Mouse (Mus musculus): ENCODE measurements around the gene Casp7.
"Not testable (repeated sequence)": the region's sequence is repeated elsewhere in the genome, so short reads cannot be mapped to it uniquely, and the experiment has no call there.

Gene Casp7

GRCm38 (mm10) chr19:56396669-56397621, at the start of gene Casp7:
TSS of gene Casp7 (plus strand) at chr19:56397129.
- peak; percentile 15 to 37 for DNase-seq (ENCODE audit: low read depth in 2 of 2, low spot score in 2 of 2)

GRCm38 (mm10) chr19:56349295-56349694, 47.6 kb upstream of the Casp7 start:
- DNase-seq (ENCODE audit: low read depth in 2 of 2, low spot score in 2 of 2), result no peak

DNA sequence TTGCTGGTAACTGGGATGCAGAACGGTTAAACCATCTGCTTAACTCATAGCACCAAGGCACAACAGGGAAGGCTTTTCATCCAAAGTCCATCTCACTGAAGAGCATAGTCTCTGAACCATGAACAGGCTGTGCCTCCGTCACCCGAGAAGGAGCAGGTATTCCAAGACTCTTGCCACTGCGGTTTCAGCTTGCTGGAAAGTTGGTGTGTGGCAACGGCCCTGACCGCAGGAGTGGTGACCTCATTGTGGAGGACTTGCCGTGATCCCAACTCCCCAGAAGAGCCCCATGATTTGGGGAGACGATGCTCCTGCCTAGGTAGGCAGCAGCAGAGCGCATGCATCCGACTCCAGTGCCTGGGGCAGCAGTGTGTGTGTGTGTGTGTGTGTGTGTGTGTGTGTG, 43.2 kb upstream of the Casp7 start:
- no peak for DNase-seq (ENCODE audit: low read depth in 2 of 2, low spot score in 2 of 2)

DNA sequence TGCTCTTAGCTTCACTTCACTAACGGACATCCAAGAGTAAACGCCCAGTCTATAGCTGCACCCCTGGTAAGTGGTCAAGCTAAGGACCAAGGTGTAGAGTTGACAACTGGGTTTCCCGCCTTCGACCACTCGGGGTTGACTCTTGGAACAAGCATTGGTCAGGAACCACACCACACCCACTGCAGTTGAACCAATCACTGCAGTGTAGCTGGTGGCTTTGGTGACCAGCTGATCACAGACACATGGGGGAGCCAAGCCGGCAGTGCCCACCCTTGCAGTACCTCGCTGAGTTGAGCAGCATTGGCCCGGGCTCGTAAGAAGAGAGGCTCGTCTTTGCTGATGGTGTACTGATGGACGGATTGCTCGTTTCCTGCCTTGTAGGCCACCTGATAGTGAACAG, 41.7 kb upstream of the Casp7 start:
- DNase-seq (ENCODE audit: low read depth in 2 of 2, low spot score in 2 of 2), result no peak

- DNase-seq (ENCODE audit: low read depth in 2 of 2, low spot score in 2 of 2), result peak; percentile 15 to 32
These were observed 40.2 kb upstream of the Casp7 start for GRCm38 (mm10) chr19:56356480-56357373.

DNA sequence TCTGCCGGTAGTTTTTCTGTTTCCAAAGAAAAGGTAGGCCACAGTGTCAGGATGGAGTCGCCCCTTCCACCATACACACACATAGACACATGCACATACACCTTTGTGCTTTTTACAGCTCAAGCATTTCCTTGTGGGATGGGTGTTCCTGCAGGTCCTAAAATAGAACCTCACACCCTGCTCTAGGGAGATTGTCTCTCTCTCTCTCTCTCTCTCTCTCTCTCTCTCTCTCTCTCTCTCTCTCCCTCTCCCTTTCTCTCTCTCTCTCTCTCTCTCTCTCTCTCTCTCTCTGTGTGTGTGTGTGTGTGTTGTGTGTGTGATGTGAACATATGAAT, 39.6 kb upstream of the Casp7 start:
- not testable (repeated sequence) for DNase-seq (ENCODE audit: low read depth in 2 of 2, low spot score in 2 of 2)

- no peak for DNase-seq (ENCODE audit: low read depth in 2 of 2, low spot score in 2 of 2)
These were observed 38.0 kb upstream of the Casp7 start for GRCm38 (mm10) chr19:56358890-56359289.

GRCm38 (mm10) chr19:56363721-56364460, 33.0 kb upstream of the Casp7 start:
- DNase-seq (ENCODE audit: low read depth in 2 of 2, low spot score in 2 of 2), result no peak

GRCm38 (mm10) chr19:56364563-56364962, 32.4 kb upstream of the Casp7 start:
- no peak for DNase-seq (ENCODE audit: low read depth in 2 of 2, low spot score in 2 of 2)

- DNase-seq (ENCODE audit: low read depth in 2 of 2, low spot score in 2 of 2), result no peak
These were observed 30.8 kb upstream of the Casp7 start for GRCm38 (mm10) chr19:56366168-56366567.

- no peak for DNase-seq (ENCODE audit: low read depth in 2 of 2, low spot score in 2 of 2)
These were observed 30.3 kb upstream of the Casp7 start for GRCm38 (mm10) chr19:56366625-56367024.

GRCm38 (mm10) chr19:56367778-56368177, 29.2 kb upstream of the Casp7 start:
- no peak for DNase-seq (ENCODE audit: low read depth in 2 of 2, low spot score in 2 of 2)

- DNase-seq (ENCODE audit: low read depth in 2 of 2, low spot score in 2 of 2), result no peak
These were observed 28.0 kb upstream of the Casp7 start for GRCm38 (mm10) chr19:56368912-56369311.

DNA sequence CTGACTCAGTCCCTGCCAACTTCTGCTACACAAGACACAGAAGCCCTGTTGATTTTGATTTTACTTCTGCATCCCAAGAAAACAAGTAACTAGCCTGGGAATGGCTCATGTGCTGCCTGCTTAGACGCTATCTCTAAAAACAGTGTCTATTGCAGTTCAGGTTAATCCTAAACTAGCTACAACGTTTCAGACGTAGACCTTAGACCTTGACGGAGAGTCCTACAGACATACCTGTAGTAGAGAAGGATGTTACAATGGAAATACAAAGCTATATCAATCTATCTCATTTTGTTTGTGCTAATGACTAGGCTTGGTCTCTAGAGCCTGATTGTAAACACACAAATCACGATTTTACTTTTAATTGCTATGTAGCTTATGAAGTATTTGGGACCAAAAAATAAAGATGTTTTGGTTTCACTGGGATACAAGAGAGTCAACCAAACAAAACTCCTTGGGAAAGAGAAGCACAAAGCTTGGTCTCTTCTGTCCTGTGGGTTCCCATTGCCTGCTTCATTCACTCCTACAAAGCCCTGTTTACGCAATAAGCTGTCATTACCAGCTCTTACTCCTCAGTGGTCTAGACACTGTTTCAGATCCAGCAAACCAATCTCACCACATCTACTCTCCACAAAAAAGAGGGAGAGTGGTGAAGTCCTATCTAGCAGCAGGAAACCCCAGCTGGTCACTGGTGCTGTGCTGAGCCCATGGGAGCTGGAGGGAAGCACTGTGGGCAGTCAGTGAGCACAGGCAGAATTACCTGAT, 26.4 kb upstream of the Casp7 start:
- no peak for DNase-seq (ENCODE audit: low read depth in 2 of 2, low spot score in 2 of 2)

- DNase-seq (ENCODE audit: low read depth in 2 of 2, low spot score in 2 of 2), result no peak
These were observed 24.7 kb upstream of the Casp7 start for GRCm38 (mm10) chr19:56372226-56372625.

- DNase-seq (ENCODE audit: low read depth in 2 of 2, low spot score in 2 of 2), result no peak
These were observed 23.7 kb upstream of the Casp7 start for GRCm38 (mm10) chr19:56373246-56373645.

GRCm38 (mm10) chr19:56374011-56374410, 22.9 kb upstream of the Casp7 start:
- no peak for DNase-seq (ENCODE audit: low read depth in 2 of 2, low spot score in 2 of 2)

- DNase-seq (ENCODE audit: low read depth in 2 of 2, low spot score in 2 of 2), result no peak
These were observed 18.9 kb upstream of the Casp7 start for GRCm38 (mm10) chr19:56378007-56378406.

DNA sequence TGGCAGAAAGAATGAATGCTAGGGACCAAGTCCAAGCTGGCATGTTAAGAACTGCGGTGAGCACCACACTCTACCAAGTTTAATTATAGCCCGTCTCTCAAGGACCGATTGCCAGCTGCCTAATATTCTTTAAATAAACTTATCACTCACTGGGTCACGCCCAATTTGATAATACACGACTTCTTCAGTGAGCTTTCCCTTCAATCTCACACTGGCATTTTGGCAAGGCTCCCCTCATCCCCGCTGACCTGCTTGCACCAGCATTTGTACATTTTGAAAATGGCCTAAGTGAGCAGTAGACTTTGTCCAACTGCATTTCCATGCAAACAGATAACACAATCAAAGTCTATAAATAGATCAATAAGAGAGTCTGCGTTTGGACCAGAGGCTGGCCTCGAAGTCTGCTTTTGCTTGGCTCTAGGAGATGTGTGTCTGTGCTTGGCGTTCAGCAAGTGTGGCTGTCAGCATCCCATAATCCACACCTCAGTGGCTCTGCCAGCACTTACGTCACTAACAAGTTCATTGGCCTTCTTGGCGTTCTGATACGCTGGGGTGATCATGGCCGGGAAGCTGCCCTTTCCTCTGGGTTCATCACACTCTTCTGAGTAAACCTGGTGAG, 18.3 kb upstream of the Casp7 start:
- no peak for DNase-seq (ENCODE audit: low read depth in 2 of 2, low spot score in 2 of 2)

GRCm38 (mm10) chr19:56380341-56380740, 16.6 kb upstream of the Casp7 start:
- no peak for DNase-seq (ENCODE audit: low read depth in 2 of 2, low spot score in 2 of 2)
